Mouse (Mus musculus) testis, adult 2 months (tissue): ENCODE data around the gene Fyn. TPM values are rescaled to one million over a fixed set of nuclear protein-coding genes. Genes with fewer than 3 reads are reported as not detected.

Experiments used
- H3K27ac ChIP-seq: fragments of 200-500 bp; 2 replicates; pipeline ENCODE4 v1.5.1; 2012; ENCODE audit warnings: low read depth, low read length; ENCODE audit not compliant: control insufficient read depth, insufficient read depth
- H3K27me3 ChIP-seq: fragments of 200-500 bp; 2 replicates; pipeline ENCODE4 v1.6.1; 2012; ENCODE audit warnings: mild to moderate bottlenecking, low read length, moderate library complexity; ENCODE audit not compliant: control insufficient read depth, insufficient read depth
- H3K36me3 ChIP-seq: fragments of 200-500 bp; 2 replicates; pipeline ENCODE4 v1.6.1; 2012; ENCODE audit warnings: mild to moderate bottlenecking, low read length; ENCODE audit not compliant: control insufficient read depth, insufficient read depth
- H3K4me1 ChIP-seq: fragments of 200-500 bp; 2 replicates; pipeline ENCODE4 v1.6.1; 2012; ENCODE audit warnings: low read length; ENCODE audit not compliant: control insufficient read depth, insufficient read depth
- H3K4me3 ChIP-seq: fragments of 200-500 bp; 2 replicates; pipeline ENCODE4 v1.5.1; 2012; ENCODE audit warnings: low read depth, mild to moderate bottlenecking, low read length, moderate library complexity, mixed read lengths; ENCODE audit not compliant: control insufficient read depth
- CTCF ChIP-seq: fragments of 200-500 bp; IDR thresholded peaks from 2 replicates; pipeline ENCODE4 v1.5.1; 2012; ENCODE audit warnings: low read depth, mild to moderate bottlenecking, inconsistent platforms, low read length, moderate library complexity; ENCODE audit not compliant: control insufficient read depth, insufficient read depth, insufficient replicate concordance
- POLR2A ChIP-seq: fragments of 200-500 bp; IDR thresholded peaks from 2 replicates; pipeline ENCODE4 v1.6.1; 2012; ENCODE audit warnings: low read depth, mild to moderate bottlenecking, inconsistent platforms, low read length, moderate library complexity; ENCODE audit not compliant: control insufficient read depth
- polyA plus RNA-seq: library from polyadenylated mRNA; depleted of rRNA; stranded (reverse); fragments of >200 nt; gene quantifications from 2 replicates; pipeline ENCODE4 v1.2.3, GENCODE M21; 2012

Fyn gene
- polyA plus RNA-seq, 1 experiment, result 18.8 TPM

DNA sequence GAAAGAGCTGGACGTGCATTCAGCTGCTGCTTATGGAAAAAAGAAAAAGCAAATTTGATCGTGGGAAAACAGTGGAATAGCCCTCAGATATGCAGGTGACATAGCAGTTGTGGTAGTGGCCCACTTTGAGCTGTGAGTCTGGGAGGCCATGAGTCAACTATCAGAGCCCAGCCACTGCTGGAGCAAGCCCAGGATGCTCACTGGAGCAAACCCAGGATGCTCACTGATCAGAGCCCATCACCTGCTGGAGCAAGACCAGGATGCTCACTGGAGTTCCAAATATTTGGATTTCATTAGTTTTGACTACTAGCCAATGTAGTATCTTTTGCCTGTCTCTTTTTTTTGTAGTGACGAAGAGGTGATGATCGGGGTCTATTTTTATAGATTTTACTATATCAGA, 35.5 kb downstream of the Fyn start:
- Histone ChIP-seq H3K27me3 (no peaks in the 10 kb centered on the region), H3K36me3 (no peaks in the 10 kb centered on the region), H3K4me1 (peaks cover 2% of the 10 kb centered on the region; the same call in 1 of the 2 replicates)

GRCm38 (mm10) chr10:39405982-39406797, 37.5 kb downstream of the Fyn start:
- no peaks in the 10 kb centered on the region for H3K4me1 ChIP-seq
- TF ChIP-seq CTCF, result no peak
- no peak for TF ChIP-seq POLR2A
- no peak overlapping the region for H3K4me3 ChIP-seq
- H3K27me3 ChIP-seq, result no peaks in the 10 kb centered on the region
- no peak overlapping the region for H3K27ac ChIP-seq
- H3K36me3 ChIP-seq, result no peaks in the 10 kb centered on the region

More for the DNA sequence above, 35.5 kb downstream of the Fyn start:
- Histone ChIP-seq H3K27ac (no peak overlapping the region), H3K4me3 (no peak overlapping the region)
- no peak for TF ChIP-seq POLR2A
- no peak for TF ChIP-seq CTCF

- Histone ChIP-seq H3K27me3 (no peaks in the 10 kb centered on the region), H3K27ac (no peak overlapping the region), H3K4me3 (no peak overlapping the region), H3K36me3 (no peaks in the 10 kb centered on the region), H3K4me1 (no peaks in the 10 kb centered on the region)
- no peak for TF ChIP-seq POLR2A
- TF ChIP-seq CTCF, result no peak
These were observed 38.1 kb downstream of the Fyn start for GRCm38 (mm10) chr10:39406798-39407189.

DNA sequence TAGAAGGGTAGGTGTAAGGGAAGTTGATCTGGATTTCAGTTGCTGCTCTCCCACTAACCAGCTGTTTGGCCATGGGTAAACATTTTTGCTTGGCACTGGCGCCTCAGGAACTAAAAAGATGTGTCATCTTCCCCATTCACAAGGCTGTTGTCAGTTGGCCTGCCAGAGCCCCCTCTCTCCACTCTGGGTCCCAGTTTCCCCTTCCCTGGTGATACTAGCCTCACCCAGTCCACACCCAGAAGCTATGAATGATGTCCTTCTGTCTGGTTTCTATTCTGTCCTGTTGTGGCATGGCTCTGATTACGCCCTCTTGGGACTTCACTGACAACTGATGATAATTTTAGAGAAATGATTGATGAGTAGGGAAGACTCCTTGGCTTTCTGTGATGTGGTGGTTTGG, 38.9 kb downstream of the Fyn start:
- no peak overlapping the region for H3K4me3 ChIP-seq
- no peaks in the 10 kb centered on the region for H3K36me3 ChIP-seq
- no peak for TF ChIP-seq POLR2A
- no peak for TF ChIP-seq CTCF
- H3K27ac ChIP-seq, result no peak overlapping the region
- no peaks in the 10 kb centered on the region for H3K4me1 ChIP-seq
- H3K27me3 ChIP-seq, result no peaks in the 10 kb centered on the region

DNA sequence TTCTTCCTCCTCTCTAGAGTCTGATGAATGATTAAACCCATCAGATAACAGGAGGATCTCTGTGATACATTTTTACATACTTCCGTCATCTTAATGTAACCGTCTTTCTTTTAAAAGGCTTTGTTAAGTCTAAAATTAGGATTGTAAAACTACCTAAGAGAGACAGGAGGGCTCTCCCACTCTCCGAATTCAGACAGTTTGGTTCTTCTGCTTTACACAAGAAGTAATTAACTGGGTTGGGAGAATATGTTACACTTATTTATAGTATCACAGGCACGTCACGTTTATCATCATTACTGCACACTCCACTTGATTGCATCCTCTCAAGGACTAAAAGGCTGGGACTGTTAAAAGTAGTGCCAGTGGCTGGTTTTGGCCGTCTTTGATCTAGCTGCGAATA, 40.9 kb downstream of the Fyn start:
- H3K36me3 ChIP-seq, result no peaks in the 10 kb centered on the region
- H3K27me3 ChIP-seq, result no peaks in the 10 kb centered on the region
- H3K4me1 ChIP-seq, result no peaks in the 10 kb centered on the region
- H3K27ac ChIP-seq, result no peak overlapping the region
- no peak for TF ChIP-seq CTCF
- no peak for TF ChIP-seq POLR2A
- H3K4me3 ChIP-seq, result no peak overlapping the region

DNA sequence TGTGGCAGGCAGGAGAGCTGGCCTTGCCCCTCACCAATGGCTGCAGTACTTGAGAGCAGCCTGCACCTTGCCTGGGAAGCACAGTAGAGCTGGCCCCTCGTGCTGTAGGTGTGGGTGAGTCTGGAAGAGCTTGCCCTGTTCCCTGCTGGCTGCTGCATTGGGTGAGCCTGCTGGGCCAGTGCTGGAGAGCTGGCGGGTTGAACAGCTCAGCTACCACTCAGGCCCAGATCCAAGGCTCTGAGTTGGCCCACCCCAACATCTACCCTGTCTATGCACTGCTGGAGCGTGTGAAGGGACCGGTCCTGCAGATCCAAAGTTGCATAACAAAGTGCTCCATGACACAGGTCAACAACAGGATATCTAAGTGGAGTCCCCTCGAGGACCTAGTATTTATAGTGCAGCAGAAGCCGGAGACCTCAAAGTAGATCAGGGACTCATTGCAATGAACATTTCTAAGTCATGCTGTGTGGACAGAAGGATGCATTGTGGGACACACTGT, 41.5 kb downstream of the Fyn start:
- Histone ChIP-seq H3K27ac (no peak overlapping the region), H3K4me3 (no peak overlapping the region), H3K27me3 (no peaks in the 10 kb centered on the region), H3K4me1 (no peaks in the 10 kb centered on the region), H3K36me3 (no peaks in the 10 kb centered on the region)
- TF ChIP-seq CTCF (no peak), POLR2A (no peak)

DNA sequence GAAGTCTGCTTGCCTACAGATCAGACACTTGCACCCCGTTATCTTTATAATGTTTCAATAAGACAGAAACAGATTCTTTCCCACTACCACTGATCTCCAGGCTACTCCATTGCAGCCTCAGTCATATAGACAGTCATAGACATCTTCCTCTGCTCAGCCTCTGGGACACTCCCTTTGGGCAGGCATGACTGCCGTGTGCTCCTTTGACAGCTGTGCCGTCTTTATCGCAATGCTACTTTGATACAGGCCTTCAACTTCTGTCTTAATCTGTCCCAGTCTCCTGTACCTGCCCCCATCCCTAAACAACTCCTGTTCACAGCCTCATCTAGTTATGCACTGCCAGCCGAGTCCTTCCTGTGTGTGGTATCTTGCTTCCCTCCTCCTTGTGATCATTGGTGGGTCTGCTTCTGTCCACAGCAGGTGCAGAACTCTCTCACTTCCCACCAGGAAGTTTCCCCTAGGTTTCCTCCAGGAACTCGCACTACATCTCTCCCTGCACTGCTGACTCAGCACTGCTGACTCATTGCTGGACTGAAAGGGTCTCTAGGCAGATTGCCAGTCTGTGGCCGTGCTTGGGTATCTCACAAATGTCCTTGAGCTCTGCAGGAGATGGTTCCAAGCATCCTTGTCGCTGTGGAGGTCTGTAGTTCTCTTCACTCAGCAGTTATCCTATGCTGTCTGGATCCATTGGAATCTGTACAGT, 43.4 kb downstream of the Fyn start:
- Histone ChIP-seq H3K4me3 (no peak overlapping the region), H3K27me3 (no peaks in the 10 kb centered on the region), H3K36me3 (no peaks in the 10 kb centered on the region), H3K27ac (no peak overlapping the region), H3K4me1 (no peaks in the 10 kb centered on the region)
- TF ChIP-seq CTCF, result no peak
- TF ChIP-seq POLR2A, result no peak
